Mouse (Mus musculus) heart, adult 9 months (tissue): ENCODE data around the gene Gnl2.
A peak's percentile ranks its signal among the peaks of the same experiment; 100 is the strongest.

ENCODE experiments used
- DNase-seq, 2 experiments: peaks; one replicate each; pipeline ENCODE4 v3.0.0; 2022; ENCODE audit warnings: low spot score in 2 of 2

Gene Gnl2

GRCm38 (mm10) chr4:125015806-125016635, at the start of gene Gnl2:
Gene Gnl2 (plus strand): TSS chr4:125016585.
- peak; percentile 21 to 46 for DNase-seq

- DNase-seq: no peak
These were observed 47.7 kb upstream of the Gnl2 start for GRCm38 (mm10) chr4:124968711-124969110.

- DNase-seq: no peak
These were observed 47.1 kb upstream of the Gnl2 start for GRCm38 (mm10) chr4:124969219-124969848.

GRCm38 (mm10) chr4:124970194-124970593, 46.2 kb upstream of the Gnl2 start:
- no peak for DNase-seq

GRCm38 (mm10) chr4:124970677-124971076, 45.7 kb upstream of the Gnl2 start:
- no peak for DNase-seq

- DNase-seq: no peak
These were observed 45.3 kb upstream of the Gnl2 start for GRCm38 (mm10) chr4:124971094-124971493.

GRCm38 (mm10) chr4:124972316-124972715, 44.1 kb upstream of the Gnl2 start:
- no peak for DNase-seq

GRCm38 (mm10) chr4:124973296-124973695, 43.1 kb upstream of the Gnl2 start:
- DNase-seq: no peak

- no peak for DNase-seq
These were observed 38.2 kb upstream of the Gnl2 start for GRCm38 (mm10) chr4:124978201-124978600.

GRCm38 (mm10) chr4:124983893-124984526, 32.4 kb upstream of the Gnl2 start:
- DNase-seq: no peak

GRCm38 (mm10) chr4:124984871-124985670, 31.3 kb upstream of the Gnl2 start:
- no peak for DNase-seq

GRCm38 (mm10) chr4:124985671-124986602, 30.4 kb upstream of the Gnl2 start, which contains the start of gene Rspo1:
Gene Rspo1 (plus strand): TSS chr4:124986430.
- DNase-seq: peak; percentile 12 to 21

- no peak for DNase-seq
These were observed 29.4 kb upstream of the Gnl2 start for GRCm38 (mm10) chr4:124986739-124987710.

- DNase-seq: no peak
These were observed 28.7 kb upstream of the Gnl2 start for GRCm38 (mm10) chr4:124987711-124988097.

GRCm38 (mm10) chr4:124988382-124988781, 28.0 kb upstream of the Gnl2 start:
- DNase-seq: no peak

- DNase-seq: no peak
These were observed 26.6 kb upstream of the Gnl2 start for GRCm38 (mm10) chr4:124989787-124990253.

GRCm38 (mm10) chr4:124990325-124990724, 26.1 kb upstream of the Gnl2 start:
- DNase-seq: no peak

- no peak for DNase-seq
These were observed 18.8 kb upstream of the Gnl2 start for GRCm38 (mm10) chr4:124997479-124998147.

- DNase-seq: no peak
These were observed 16.8 kb upstream of the Gnl2 start for GRCm38 (mm10) chr4:124999548-124999947.
